Mouse (Mus musculus): ENCODE data around the gene Zmynd8. TPM values are rescaled to one million over a fixed set of nuclear protein-coding genes. Genes with fewer than 3 reads are reported as not detected.
A peak's percentile ranks its signal among the peaks of the same experiment; 100 is the strongest.

Zmynd8 gene
- polyA plus RNA-seq, 1 experiment from 2014 or later = 72.1 TPM

DNA sequence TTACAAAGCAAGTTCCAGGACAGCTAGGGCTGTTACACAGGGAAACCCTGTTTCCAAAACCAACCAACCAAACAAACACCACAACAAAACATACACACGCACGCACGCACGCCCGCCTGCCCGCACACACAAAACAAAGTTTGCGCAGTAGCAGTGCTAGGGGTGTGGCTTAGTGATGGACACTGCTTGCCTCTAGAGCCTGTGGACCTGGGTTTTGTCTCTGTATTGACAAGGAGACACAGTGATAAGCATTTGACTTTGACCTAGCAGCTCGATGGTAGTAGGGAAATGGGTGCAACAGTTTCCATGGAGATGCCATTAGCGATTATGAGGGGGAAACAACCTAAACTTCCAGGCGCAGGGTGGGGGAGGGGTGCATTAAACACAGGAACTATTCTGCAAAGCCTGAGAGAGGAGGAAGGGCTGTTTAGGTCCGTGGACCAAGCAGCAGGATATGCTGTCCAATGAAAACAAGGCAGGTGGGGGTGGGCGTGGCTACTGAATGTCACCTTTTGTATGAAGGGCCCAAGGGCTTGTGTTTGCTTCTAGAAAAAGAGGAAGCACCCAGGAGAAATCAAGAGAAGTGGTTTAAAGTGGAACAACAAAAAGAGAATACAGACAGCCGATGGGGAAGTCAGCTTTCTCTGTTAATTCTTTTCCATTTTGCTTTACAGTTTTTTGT, 23.4 kb upstream of the Zmynd8 start:
- peaks cover 5% of the 10 kb centered on the region; the same call in 1 of the 2 replicates for H3K4me1 ChIP-seq
- no peak overlapping the region for H3K9ac ChIP-seq
- H3K27me3 ChIP-seq = no peaks in the 10 kb centered on the region
- ATAC-seq (ENCODE audit: low FRiP score) = no peak
- no peak overlapping the region for H3K4me3 ChIP-seq
- H3K36me3 ChIP-seq = no peaks in the 10 kb centered on the region
- 67% methylated on average over 13 of the region's 13 CpGs for WGBS
- no peak overlapping the region for H3K27ac ChIP-seq
- H3K4me2 ChIP-seq (replicated peaks) = no peak overlapping the region
- no peaks in the 10 kb centered on the region for H3K9me3 ChIP-seq (replicated peaks)

DNA sequence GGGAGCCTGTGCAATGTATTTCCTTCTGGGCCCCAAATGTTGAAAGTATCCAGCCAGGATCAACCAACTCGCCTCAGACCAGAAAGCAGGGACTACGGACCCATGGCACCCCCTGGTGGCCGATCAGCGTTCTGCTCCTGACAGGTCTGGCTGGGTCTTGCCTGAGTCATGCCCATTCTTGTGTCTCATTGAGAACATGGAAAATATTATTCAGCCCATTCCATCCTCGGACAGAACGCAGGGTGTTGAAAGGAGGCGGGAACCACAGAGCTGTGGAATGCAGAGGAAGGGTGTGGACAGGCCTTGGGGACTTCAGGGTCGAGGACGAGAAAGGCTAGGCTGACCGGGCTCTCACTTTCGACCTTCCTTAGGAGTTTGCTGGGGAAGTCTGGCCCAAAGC, 15.5 kb upstream of the Zmynd8 start:
- Histone ChIP-seq H3K9ac (no peak overlapping the region), H3K27me3 (no peaks in the 10 kb centered on the region), H3K27ac (no peak overlapping the region), H3K9me3 (replicated peaks) (no peaks in the 10 kb centered on the region), H3K4me3 (no peak overlapping the region), H3K36me3 (no peaks in the 10 kb centered on the region), H3K4me2 (replicated peaks) (no peak overlapping the region), H3K4me1 (0 out of 2 replicates have a peak, but pooled peaks cover 4% of the 10 kb centered on the region)
- WGBS = 19% methylated on average over 11 of the region's 11 CpGs
- peak; percentile 54; the same call in 1 of the 2 replicates for ATAC-seq (ENCODE audit: low FRiP score)

- Histone ChIP-seq H3K4me3 (no peak overlapping the region), H3K9me3 (replicated peaks) (no peaks in the 10 kb centered on the region), H3K9ac (no peak overlapping the region), H3K27ac (no peak overlapping the region), H3K27me3 (no peaks in the 10 kb centered on the region), H3K4me2 (replicated peaks) (no peak overlapping the region), H3K36me3 (no peaks in the 10 kb centered on the region), H3K4me1 (0 out of 2 replicates have a peak, but pooled peaks cover 4% of the 10 kb centered on the region)
- 74% methylated on average over 7 of the region's 7 CpGs for WGBS
- ATAC-seq (ENCODE audit: low FRiP score) = no peak
Observed at GRCm38 (mm10) chr2:165913073-165913472, 14.3 kb upstream of the Zmynd8 start.

DNA sequence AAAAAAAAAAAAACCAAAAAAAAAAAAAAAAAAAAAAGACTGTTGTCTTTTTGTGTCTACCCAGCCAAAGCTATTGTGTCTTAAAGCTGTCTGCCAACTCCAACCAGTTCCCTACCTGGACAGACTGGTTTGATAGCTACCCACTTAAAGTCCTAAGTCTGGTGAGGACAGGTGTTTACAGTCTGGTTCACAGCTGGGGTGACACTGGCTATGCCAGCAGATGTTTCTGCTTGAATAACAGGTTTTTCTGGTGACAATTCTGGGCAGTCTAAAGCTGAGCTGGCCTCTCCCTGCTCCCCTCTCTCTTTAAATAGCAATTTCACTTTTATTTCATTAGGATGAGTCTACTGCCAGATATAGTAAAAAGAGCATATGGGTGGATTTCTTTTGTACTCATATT, 10.9 kb upstream of the Zmynd8 start:
- no peaks in the 10 kb centered on the region for H3K27me3 ChIP-seq
- no peak overlapping the region for H3K4me3 ChIP-seq
- H3K4me2 ChIP-seq (replicated peaks) = no peak overlapping the region
- no peak overlapping the region for H3K27ac ChIP-seq
- H3K36me3 ChIP-seq = no peaks in the 10 kb centered on the region
- no peak for ATAC-seq (ENCODE audit: low FRiP score)
- no peak overlapping the region for H3K9ac ChIP-seq
- peaks cover 20% of the 10 kb centered on the region for H3K4me1 ChIP-seq
- H3K9me3 ChIP-seq (replicated peaks) = no peaks in the 10 kb centered on the region

DNA sequence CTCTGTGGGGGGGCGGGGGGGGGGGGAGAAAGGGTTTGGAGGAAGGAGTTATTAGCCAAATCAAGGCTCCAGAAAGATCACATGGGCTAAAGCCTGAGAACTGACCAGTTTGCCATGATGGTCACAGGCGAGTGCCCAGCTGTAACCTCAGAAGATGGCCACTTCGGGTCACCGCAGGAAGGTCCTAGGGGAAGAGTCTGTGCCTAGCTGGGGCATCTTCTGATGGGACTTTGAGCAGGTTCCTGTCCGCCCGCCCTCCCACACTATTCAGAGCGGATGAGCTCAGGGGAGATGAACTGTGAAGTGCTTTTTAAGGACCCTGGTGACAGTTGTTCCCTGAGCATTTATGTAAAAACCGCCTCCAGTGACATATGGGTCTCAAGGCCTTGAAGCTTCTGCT, 8.4 kb upstream of the Zmynd8 start:
- H3K9ac ChIP-seq = no peak overlapping the region; the same call in 1 of the 2 replicates
- H3K9me3 ChIP-seq (replicated peaks) = no peaks in the 10 kb centered on the region
- peaks cover 17% of the 10 kb centered on the region for H3K4me1 ChIP-seq
- H3K27ac ChIP-seq = no peak overlapping the region
- ATAC-seq (ENCODE audit: low FRiP score) = no peak
- H3K4me2 ChIP-seq (replicated peaks) = no peak overlapping the region
- H3K27me3 ChIP-seq = no peaks in the 10 kb centered on the region
- no peaks in the 10 kb centered on the region for H3K36me3 ChIP-seq
- 51% methylated on average over 7 of the region's 8 CpGs for WGBS
- no peak overlapping the region for H3K4me3 ChIP-seq

GRCm38 (mm10) chr2:165906332-165906945, 7.6 kb upstream of the Zmynd8 start:
- Histone ChIP-seq H3K4me2 (replicated peaks) (no peak overlapping the region), H3K27me3 (no peaks in the 10 kb centered on the region), H3K4me3 (no peak overlapping the region), H3K4me1 (peaks cover 17% of the 10 kb centered on the region), H3K27ac (peak overlapping the region; percentile 44; the same call in 1 of the 2 replicates), H3K9ac (peak overlapping the region; percentile 19; the same call in 1 of the 2 replicates), H3K9me3 (replicated peaks) (no peaks in the 10 kb centered on the region), H3K36me3 (no peaks in the 10 kb centered on the region)
- ATAC-seq (ENCODE audit: low FRiP score) = no peak
- 27% methylated on average over 15 of the region's 15 CpGs for WGBS

GRCm38 (mm10) chr2:165901127-165901384, 2.2 kb upstream of the Zmynd8 start:
- no peak overlapping the region for H3K4me3 ChIP-seq
- H3K27me3 ChIP-seq = no peaks in the 10 kb centered on the region
- H3K4me2 ChIP-seq (replicated peaks) = no peak overlapping the region
- no peak for ATAC-seq (ENCODE audit: low FRiP score)
- no peaks in the 10 kb centered on the region for H3K36me3 ChIP-seq
- peaks cover 28% of the 10 kb centered on the region for H3K4me1 ChIP-seq
- no peak overlapping the region for H3K9ac ChIP-seq
- no peaks in the 10 kb centered on the region for H3K9me3 ChIP-seq (replicated peaks)
- no peak overlapping the region for H3K27ac ChIP-seq
- 37% methylated on average over 3 of the region's 3 CpGs for WGBS

DNA sequence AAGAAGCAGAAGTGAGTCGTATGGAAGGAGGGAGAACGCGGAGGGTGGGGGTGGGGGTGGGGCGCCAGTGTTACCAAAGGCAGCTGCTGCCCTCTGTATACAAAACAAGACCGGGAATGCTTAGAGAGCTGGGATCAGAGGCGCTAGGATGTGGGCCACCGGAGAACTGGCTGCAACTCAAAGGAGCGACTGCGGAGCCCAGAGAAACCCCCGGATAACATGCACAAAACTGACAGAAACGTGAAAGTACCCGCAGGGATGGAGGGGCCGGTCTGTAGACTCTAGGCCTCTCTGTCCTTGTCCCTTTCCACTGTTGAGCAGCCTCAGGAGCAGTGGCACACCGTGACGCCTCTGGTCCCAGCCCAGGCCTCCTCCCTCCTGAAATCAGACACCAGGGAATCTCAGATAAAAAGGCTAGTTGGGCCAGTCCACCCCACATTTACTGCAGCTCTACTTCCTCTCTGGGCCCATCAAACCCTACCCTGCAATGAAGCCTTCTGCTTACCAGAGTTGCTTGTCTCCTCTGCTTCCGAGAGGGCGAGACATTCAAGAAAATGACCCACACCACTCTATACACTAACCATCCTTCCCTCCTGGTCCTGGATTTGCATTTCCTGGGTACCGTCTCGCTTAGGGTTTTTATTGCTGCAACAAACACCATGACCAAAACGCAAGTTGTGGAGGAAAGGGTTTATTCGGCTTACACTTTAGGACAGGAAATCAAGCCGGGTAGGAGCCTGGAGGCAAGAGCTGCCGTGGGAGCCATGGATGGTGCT, 1.7 kb upstream of the Zmynd8 start:
- Histone ChIP-seq H3K9me3 (replicated peaks) (no peaks in the 10 kb centered on the region), H3K4me2 (replicated peaks) (peak overlapping the region; percentile 28), H3K27ac (peak overlapping the region; percentile 75), H3K27me3 (no peaks in the 10 kb centered on the region), H3K36me3 (no peaks in the 10 kb centered on the region), H3K9ac (peak overlapping the region; percentile 36; the same call in 1 of the 2 replicates), H3K4me3 (no peak overlapping the region), H3K4me1 (peaks cover 30% of the 10 kb centered on the region)
- peak; percentile 51; the same call in 1 of the 2 replicates for ATAC-seq (ENCODE audit: low FRiP score)
- 9% methylated on average over 23 of the region's 23 CpGs for WGBS

DNA sequence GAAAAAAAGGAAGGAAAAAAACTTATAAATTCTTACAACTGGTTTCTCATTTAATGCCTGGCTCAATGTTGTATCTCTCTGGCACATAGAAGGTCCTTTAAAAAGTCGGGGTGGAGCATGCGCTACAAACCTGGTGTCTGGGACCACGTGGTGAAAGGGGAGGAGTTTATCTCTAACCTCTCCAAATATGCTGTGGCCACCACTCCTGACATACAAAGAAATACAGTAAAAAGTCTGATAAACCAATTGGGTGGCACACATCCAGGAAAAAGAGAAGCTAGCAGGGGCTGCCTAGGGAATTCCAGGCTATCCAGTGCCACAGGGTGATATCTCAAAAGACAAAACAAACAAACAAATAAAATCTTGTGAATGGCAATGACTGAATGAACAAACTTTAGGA, 1.1 kb upstream of the Zmynd8 start:
- Histone ChIP-seq H3K27ac (no peak overlapping the region), H3K4me1 (peaks cover 31% of the 10 kb centered on the region), H3K4me3 (no peak overlapping the region), H3K4me2 (replicated peaks) (peak overlapping the region; percentile 28), H3K9me3 (replicated peaks) (no peaks in the 10 kb centered on the region), H3K9ac (no peak overlapping the region), H3K27me3 (no peaks in the 10 kb centered on the region), H3K36me3 (no peaks in the 10 kb centered on the region)
- no peak for ATAC-seq (ENCODE audit: low FRiP score)
- 23% methylated on average over 3 of the region's 3 CpGs for WGBS

- Histone ChIP-seq H3K27me3 (no peaks in the 10 kb centered on the region), H3K4me1 (peaks cover 31% of the 10 kb centered on the region), H3K27ac (0 out of 2 replicates have a peak overlapping the region, but pooled peaks have one; percentile 52), H3K36me3 (no peaks in the 10 kb centered on the region), H3K4me2 (replicated peaks) (no peak overlapping the region), H3K4me3 (no peak overlapping the region), H3K9me3 (replicated peaks) (no peaks in the 10 kb centered on the region), H3K9ac (no peak overlapping the region)
- WGBS = 38% methylated on average over 6 of the region's 6 CpGs
- no peak for ATAC-seq (ENCODE audit: low FRiP score)
Observed at GRCm38 (mm10) chr2:165899474-165899873, 658 bp upstream of the Zmynd8 start.

DNA sequence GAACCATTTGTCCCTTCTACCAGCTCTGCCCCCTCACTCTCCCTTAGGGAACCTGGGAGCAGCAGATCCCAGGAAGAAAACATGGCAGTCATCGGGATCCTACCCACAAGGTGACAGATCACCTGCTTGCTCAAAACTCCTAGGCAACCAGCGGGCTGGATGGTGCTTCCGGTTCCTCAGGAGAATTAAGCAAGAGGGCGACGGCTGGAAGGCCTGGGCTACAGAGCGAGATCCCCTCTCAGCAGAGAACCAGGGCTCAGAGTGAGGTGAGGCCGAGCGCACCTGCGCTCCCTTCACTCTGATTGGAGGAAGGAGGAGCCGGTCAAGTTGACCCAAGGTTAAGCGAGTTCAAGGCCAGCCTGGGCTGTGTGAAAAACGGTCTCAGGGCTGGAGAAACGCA, 2.6 kb downstream of the Zmynd8 start:
- no peak for ATAC-seq (ENCODE audit: low FRiP score)
- H3K9me3 ChIP-seq (replicated peaks) = no peaks in the 10 kb centered on the region
- H3K4me3 ChIP-seq = no peak overlapping the region
- no peaks in the 10 kb centered on the region for H3K27me3 ChIP-seq
- peak overlapping the region; percentile 32; the same call in 1 of the 2 replicates for H3K27ac ChIP-seq
- no peak overlapping the region for H3K9ac ChIP-seq
- H3K36me3 ChIP-seq = no peaks in the 10 kb centered on the region
- peaks cover 30% of the 10 kb centered on the region for H3K4me1 ChIP-seq
- 67% methylated on average over 13 of the region's 13 CpGs for WGBS
- H3K4me2 ChIP-seq (replicated peaks) = no peak overlapping the region

DNA sequence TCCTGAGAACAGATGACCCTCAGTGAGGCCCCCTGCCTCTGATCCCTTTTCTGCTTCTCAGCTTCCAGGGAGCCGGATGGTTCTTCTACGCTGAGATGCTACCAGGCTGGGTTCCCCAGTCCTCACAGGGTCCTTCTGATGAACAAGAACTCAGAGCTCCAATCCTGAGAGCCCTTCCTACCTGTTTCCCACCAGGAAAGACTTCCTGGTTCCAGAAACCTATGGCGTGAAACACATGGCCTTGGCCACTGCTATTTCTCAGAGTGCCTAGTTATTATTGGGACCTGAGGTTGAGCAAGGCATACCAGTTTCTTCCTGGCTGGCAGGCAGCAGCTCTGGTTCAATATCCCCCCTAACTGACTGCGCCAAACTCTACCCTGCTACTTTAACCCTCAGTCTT, 3.1 kb downstream of the Zmynd8 start:
- Histone ChIP-seq H3K9ac (no peak overlapping the region), H3K4me3 (no peak overlapping the region), H3K4me2 (replicated peaks) (no peak overlapping the region), H3K27ac (no peak overlapping the region; the same call in 1 of the 2 replicates), H3K36me3 (no peaks in the 10 kb centered on the region), H3K4me1 (peaks cover 26% of the 10 kb centered on the region), H3K9me3 (replicated peaks) (no peaks in the 10 kb centered on the region), H3K27me3 (no peaks in the 10 kb centered on the region)
- no peak for ATAC-seq (ENCODE audit: low FRiP score)
- WGBS = 89% methylated on average over 4 of the region's 4 CpGs
